Mouse (Mus musculus) bone marrow macrophage, adult 2 months (primary cell): ENCODE measurements around the gene Ccdc63. TPM values are rescaled to one million over a fixed set of nuclear protein-coding genes. Genes with fewer than 3 reads are reported as not detected.

Source experiments
- H3K27ac ChIP-seq: 2 replicates; pipeline ENCODE4 v1.5.1; 2012; ENCODE audit warnings: low read depth, low read length; ENCODE audit not compliant: insufficient read depth
- H3K4me1 ChIP-seq: 2 replicates; pipeline ENCODE4 v1.6.1; 2012; ENCODE audit warnings: low read length; ENCODE audit not compliant: control insufficient read depth, insufficient read depth
- H3K4me3 ChIP-seq: 2 replicates; pipeline ENCODE4 v1.5.1; 2012; ENCODE audit warnings: mild to moderate bottlenecking, low read length, moderate library complexity; ENCODE audit not compliant: insufficient read depth
- CTCF ChIP-seq: IDR thresholded peaks from 2 replicates; pipeline ENCODE4 v1.5.1; 2012; ENCODE audit warnings: low read depth, mild to moderate bottlenecking, low read length, moderate library complexity
- POLR2A ChIP-seq: IDR thresholded peaks from 2 replicates; pipeline ENCODE4 v1.6.1; 2012; ENCODE audit warnings: mild to moderate bottlenecking, low read depth, low read length, borderline replicate concordance
- polyA plus RNA-seq: library from polyadenylated mRNA; stranded (reverse); fragments of >200 nt; gene quantifications from 2 replicates; pipeline ENCODE4 v1.2.4, GENCODE M21; 2012; ENCODE audit not compliant: missing spikeins, insufficient read depth, insufficient read length

The Ccdc63 gene
- polyA plus RNA-seq, 1 experiment, result 2.5 TPM

GRCm38 (mm10) chr5:122070963-122071800 lies 69.4 kb downstream of the Ccdc63 start:
- Histone ChIP-seq H3K27ac (no peak overlapping the region), H3K4me3 (no peak overlapping the region), H3K4me1 (no peaks in the 10 kb centered on the region)
- TF ChIP-seq CTCF (no peak), POLR2A (no peak)

- H3K27ac ChIP-seq, result no peak overlapping the region
- TF ChIP-seq POLR2A (no peak), CTCF (no peak)
- no peaks in the 10 kb centered on the region for H3K4me1 ChIP-seq
- no peak overlapping the region for H3K4me3 ChIP-seq
These were observed 72.1 kb downstream of the Ccdc63 start for GRCm38 (mm10) chr5:122068563-122068962.

GRCm38 (mm10) chr5:122063204-122063933 lies 77.3 kb downstream of the Ccdc63 start:
- no peaks in the 10 kb centered on the region for H3K4me1 ChIP-seq
- TF ChIP-seq POLR2A, result no peak
- TF ChIP-seq CTCF, result no peak
- no peak overlapping the region for H3K27ac ChIP-seq
- H3K4me3 ChIP-seq, result no peak overlapping the region

- Histone ChIP-seq H3K27ac (no peak overlapping the region), H3K4me3 (no peak overlapping the region), H3K4me1 (no peaks in the 10 kb centered on the region)
- TF ChIP-seq POLR2A (no peak), CTCF (no peak)
These were observed 78.1 kb downstream of the Ccdc63 start for GRCm38 (mm10) chr5:122062479-122062878.

GRCm38 (mm10) chr5:122060767-122061333 lies 79.8 kb downstream of the Ccdc63 start:
- Histone ChIP-seq H3K4me1 (no peaks in the 10 kb centered on the region), H3K27ac (no peak overlapping the region)
- TF ChIP-seq POLR2A, result no peak
- no peak for TF ChIP-seq CTCF

GRCm38 (mm10) chr5:122059060-122060017 lies 81.3 kb downstream of the Ccdc63 start:
- no peak overlapping the region for H3K27ac ChIP-seq
- H3K4me1 ChIP-seq, result no peaks in the 10 kb centered on the region
- no peak for TF ChIP-seq POLR2A
- peak; percentile 84 for TF ChIP-seq CTCF
- H3K4me3 ChIP-seq, result peak overlapping the region; percentile 30

More at GRCm38 (mm10) chr5:122060767-122061333, 79.8 kb downstream of the Ccdc63 start:
- H3K4me3 ChIP-seq, result no peak overlapping the region

Other genes starting within 250 kb of the Ccdc63 start
- 0.07 TPM in 1 of 2 replicates, not detected in the other for gene Cux2, start 90.7 kb downstream of the Ccdc63 start, polyA plus RNA-seq
- 3.6 TPM in 1 of 2 replicates, not detected in the other for gene Myl2, start 39.9 kb downstream of the Ccdc63 start, polyA plus RNA-seq
- gene Ppp1cc, start 17.5 kb upstream of the Ccdc63 start, polyA plus RNA-seq, result 308 and 336 TPM in 2 replicates
- 50.7 and 54.3 TPM in 2 replicates for gene Hvcn1, start 66.0 kb upstream of the Ccdc63 start, polyA plus RNA-seq
- 13.7 and 15.6 TPM in 2 replicates for gene Tctn1, start 123.6 kb upstream of the Ccdc63 start, polyA plus RNA-seq
- gene Pptc7, start 143.5 kb upstream of the Ccdc63 start, polyA plus RNA-seq, result 12.3 and 13.5 TPM in 2 replicates
- 1.9 and 2.6 TPM in 2 replicates for gene Rad9b, start 213.4 kb upstream of the Ccdc63 start, polyA plus RNA-seq
- gene Vps29, start 213.5 kb upstream of the Ccdc63 start, polyA plus RNA-seq, result 123 and 134 TPM in 2 replicates
- 16.9 and 19.7 TPM in 2 replicates for gene Gpn3, start 231.1 kb upstream of the Ccdc63 start, polyA plus RNA-seq
- gene Fam216a, start 231.5 kb upstream of the Ccdc63 start, polyA plus RNA-seq, result 8.3 and 11.5 TPM in 2 replicates